Mouse (Mus musculus) fibroblast of lung, adult 2 months (primary cell): ENCODE measurements around the gene Galnt14.

Experiments used
- DNase-seq: peaks from one replicate; pipeline ENCODE4 v3.0.0-alpha.2; 2011; ENCODE audit warnings: low read depth

Galnt14 gene

GRCm38 (mm10) chr17:73572440-73572839 is 137.8 kb downstream of the Galnt14 start:
- no peak for DNase-seq

- DNase-seq: no peak
Measured at GRCm38 (mm10) chr17:73571961-73572360, 138.3 kb downstream of the Galnt14 start.

GRCm38 (mm10) chr17:73568204-73568603 is 142.0 kb downstream of the Galnt14 start:
- DNase-seq: no peak

GRCm38 (mm10) chr17:73561149-73561548 is 149.1 kb downstream of the Galnt14 start:
- DNase-seq: no peak

- DNase-seq: no peak
Measured at GRCm38 (mm10) chr17:73560208-73560784, 150.0 kb downstream of the Galnt14 start.

- no peak for DNase-seq
Measured at GRCm38 (mm10) chr17:73559498-73559897, 150.8 kb downstream of the Galnt14 start.

GRCm38 (mm10) chr17:73557101-73557500 is 153.2 kb downstream of the Galnt14 start:
- no peak for DNase-seq

- DNase-seq: no peak
Measured at GRCm38 (mm10) chr17:73556436-73556835, 153.8 kb downstream of the Galnt14 start.

- no peak for DNase-seq
Measured at GRCm38 (mm10) chr17:73554668-73555067, 155.6 kb downstream of the Galnt14 start.

GRCm38 (mm10) chr17:73548783-73549566 is 161.3 kb downstream of the Galnt14 start:
- DNase-seq: no peak

GRCm38 (mm10) chr17:73548119-73548518 is 162.1 kb downstream of the Galnt14 start:
- DNase-seq: no peak

- no peak for DNase-seq
Measured at GRCm38 (mm10) chr17:73547483-73547882, 162.8 kb downstream of the Galnt14 start.

- no peak for DNase-seq
Measured at GRCm38 (mm10) chr17:73541911-73542310, 168.3 kb downstream of the Galnt14 start.

- no peak for DNase-seq
Measured at GRCm38 (mm10) chr17:73541233-73541570, 169.1 kb downstream of the Galnt14 start.

GRCm38 (mm10) chr17:73540409-73541232 is 169.6 kb downstream of the Galnt14 start:
- no peak for DNase-seq

GRCm38 (mm10) chr17:73531896-73532295 is 178.4 kb downstream of the Galnt14 start:
- no peak for DNase-seq

GRCm38 (mm10) chr17:73522169-73522568 is 188.1 kb downstream of the Galnt14 start:
- DNase-seq: no peak

GRCm38 (mm10) chr17:73519350-73519749 is 190.9 kb downstream of the Galnt14 start:
- no peak for DNase-seq

- DNase-seq: no peak
Measured at GRCm38 (mm10) chr17:73518359-73518758, 191.9 kb downstream of the Galnt14 start.

- no peak for DNase-seq
Measured at GRCm38 (mm10) chr17:73515506-73515905, 194.7 kb downstream of the Galnt14 start.

- no peak for DNase-seq
Measured at GRCm38 (mm10) chr17:73514862-73515261, 195.4 kb downstream of the Galnt14 start.

- no peak for DNase-seq
Measured at GRCm38 (mm10) chr17:73514258-73514657, 196.0 kb downstream of the Galnt14 start.

- DNase-seq: no peak
Measured at GRCm38 (mm10) chr17:73512844-73513243, 197.4 kb downstream of the Galnt14 start.
